Mouse (Mus musculus): ENCODE measurements around the gene Alox5.
"Not testable (repeated sequence)": the region's sequence is repeated elsewhere in the genome, so short reads cannot be mapped to it uniquely, and the experiment has no call there.

The Alox5 gene

GRCm38 (mm10) chr6:116460544-116461283 lies at the start of gene Alox5:
TSS of gene Alox5 (minus strand) at chr6:116461178.
- no peak for DNase-seq (ENCODE audit: low spot score in 2 of 2)

GRCm38 (mm10) chr6:116506302-116507003 lies 45.5 kb upstream of the Alox5 start, which contains the start of gene Olfr212:
TSS of gene Olfr212 (plus strand) at chr6:116506516.
- DNase-seq (ENCODE audit: low spot score in 2 of 2) = not testable (repeated sequence)

DNA sequence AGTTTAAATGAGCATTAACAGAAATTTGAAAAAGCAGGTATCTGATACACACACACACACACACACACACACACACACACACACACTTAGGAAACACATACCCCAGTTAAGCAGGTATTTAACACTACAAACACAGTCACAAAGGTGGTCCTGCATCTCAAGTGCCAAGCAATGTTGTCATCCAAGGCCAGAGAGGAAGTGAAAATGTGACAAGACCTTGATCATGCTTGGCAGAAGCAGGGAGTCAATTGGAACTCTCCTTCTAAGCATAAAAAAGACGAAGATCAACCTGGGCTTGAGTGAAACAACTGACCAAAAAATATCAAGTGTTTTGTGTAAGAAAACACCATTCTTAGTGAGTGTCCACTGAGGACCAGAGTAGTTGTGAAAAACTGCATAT lies 35.0 kb upstream of the Alox5 start:
- no peak for DNase-seq (ENCODE audit: low spot score in 2 of 2)

- DNase-seq (ENCODE audit: low spot score in 2 of 2) = no peak
Observed at GRCm38 (mm10) chr6:116493742-116494141, 32.8 kb upstream of the Alox5 start.

GRCm38 (mm10) chr6:116488791-116489190 lies 27.8 kb upstream of the Alox5 start, which contains the start of gene Olfr211:
TSS of gene Olfr211 (plus strand) at chr6:116489091.
- DNase-seq (ENCODE audit: low spot score in 2 of 2) = no peak

- DNase-seq (ENCODE audit: low spot score in 2 of 2) = no peak
Observed at GRCm38 (mm10) chr6:116486833-116487232, 25.9 kb upstream of the Alox5 start.

GRCm38 (mm10) chr6:116485081-116485480 lies 24.1 kb upstream of the Alox5 start:
- no peak for DNase-seq (ENCODE audit: low spot score in 2 of 2)

DNA sequence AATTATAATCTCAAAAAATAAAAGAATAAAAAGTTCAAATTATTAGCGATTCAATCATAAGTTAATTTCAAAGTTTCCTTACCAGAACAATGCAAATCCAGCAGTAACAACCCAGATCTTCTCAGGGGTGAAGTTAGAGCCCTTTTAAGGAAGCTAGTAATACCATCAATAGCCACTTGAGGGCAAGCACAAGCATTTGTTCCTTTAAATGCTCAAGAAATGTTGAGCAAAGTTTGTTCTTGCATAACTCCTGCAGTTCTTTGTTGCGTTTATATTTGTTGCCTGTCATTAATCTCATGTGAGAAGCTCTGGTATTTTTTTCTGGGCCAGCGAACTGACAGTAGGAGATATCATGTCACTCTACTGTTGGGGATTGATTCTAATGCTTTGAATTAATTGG lies 7.1 kb upstream of the Alox5 start:
- no peak for DNase-seq (ENCODE audit: low spot score in 2 of 2)

DNA sequence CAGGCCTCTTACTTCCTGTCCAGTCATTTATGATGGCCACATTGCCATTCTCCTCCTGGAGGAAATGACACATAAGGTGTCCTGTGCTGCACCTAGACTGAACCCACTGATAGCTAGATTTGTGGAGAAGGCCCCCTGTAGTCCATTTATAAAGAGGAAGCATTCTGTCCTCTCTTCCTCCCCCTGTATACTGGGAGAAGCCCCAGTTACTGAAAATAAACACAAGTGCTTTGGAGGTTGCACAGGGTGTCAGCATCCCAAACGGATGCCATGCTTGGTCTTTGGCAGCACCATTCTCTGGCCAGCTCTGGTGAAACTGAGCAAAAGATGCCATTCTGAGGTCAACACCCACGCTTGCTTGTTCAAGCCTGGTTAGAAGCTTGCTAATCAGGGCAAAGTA lies 1.7 kb downstream of the Alox5 start:
- DNase-seq (ENCODE audit: low spot score in 2 of 2) = no peak

DNA sequence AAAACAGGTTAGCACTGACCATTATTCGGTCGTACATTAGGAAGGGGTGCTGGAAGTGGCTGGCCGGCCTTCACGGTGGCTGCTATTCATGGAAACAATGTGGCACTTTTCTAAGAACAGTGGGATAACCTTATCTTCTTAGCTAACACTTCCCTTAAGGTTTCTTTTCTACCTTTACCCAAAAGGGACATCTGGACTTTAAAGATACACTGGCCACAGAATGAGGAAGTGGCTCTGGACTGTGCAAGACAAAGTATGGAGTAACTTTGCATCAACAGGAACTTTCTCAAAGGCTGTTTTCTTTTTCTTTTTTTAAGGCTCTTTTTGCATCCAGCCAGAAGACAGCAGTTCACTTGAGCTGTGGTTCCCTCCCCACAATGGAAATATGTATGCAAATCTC lies 2.2 kb downstream of the Alox5 start:
- no peak for DNase-seq (ENCODE audit: low spot score in 2 of 2)

DNA sequence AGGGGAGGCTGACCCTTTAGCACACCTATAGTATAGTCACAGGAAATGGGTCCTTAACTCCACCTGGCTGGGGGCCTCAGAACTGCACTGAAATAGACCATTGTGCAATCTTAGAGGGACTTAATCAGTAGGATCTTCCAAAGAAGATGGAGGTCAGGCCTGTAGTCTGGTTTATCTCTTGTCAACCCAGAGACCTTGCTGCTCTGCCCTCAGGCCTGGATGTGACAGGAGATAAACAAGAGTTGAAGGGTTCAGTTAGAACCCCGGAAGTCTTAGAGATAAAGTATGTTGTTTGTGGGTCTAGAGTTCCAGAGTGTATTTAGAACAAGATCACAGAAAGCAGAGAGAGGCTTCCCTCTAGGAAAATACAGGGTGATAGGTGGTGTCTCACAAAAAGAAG lies 4.5 kb downstream of the Alox5 start:
- DNase-seq (ENCODE audit: low spot score in 2 of 2) = no peak

- peak in 1 of 2 experiments; percentile 14 for DNase-seq (ENCODE audit: low spot score in 2 of 2)
Observed at GRCm38 (mm10) chr6:116455781-116456180, 5.2 kb downstream of the Alox5 start.

DNA sequence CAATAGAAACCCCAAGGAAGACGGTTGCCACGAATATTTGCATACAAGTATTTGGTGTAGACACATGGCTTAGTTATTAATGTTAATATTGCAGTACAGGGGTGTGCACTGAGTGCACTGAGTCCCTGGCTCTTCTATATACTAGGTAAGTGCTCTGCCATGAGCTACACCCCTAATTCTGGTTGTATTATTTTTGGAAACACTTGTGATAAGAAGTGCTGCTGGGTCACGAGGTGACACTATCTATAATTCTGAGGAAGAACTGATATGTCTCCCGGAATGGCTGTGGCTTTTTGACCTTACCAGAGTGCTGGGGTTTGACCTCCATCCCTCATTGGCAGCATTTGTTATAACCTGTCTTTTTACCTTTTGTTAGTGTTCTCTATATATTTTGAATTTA lies 20.1 kb downstream of the Alox5 start:
- DNase-seq (ENCODE audit: low spot score in 2 of 2) = no peak

DNA sequence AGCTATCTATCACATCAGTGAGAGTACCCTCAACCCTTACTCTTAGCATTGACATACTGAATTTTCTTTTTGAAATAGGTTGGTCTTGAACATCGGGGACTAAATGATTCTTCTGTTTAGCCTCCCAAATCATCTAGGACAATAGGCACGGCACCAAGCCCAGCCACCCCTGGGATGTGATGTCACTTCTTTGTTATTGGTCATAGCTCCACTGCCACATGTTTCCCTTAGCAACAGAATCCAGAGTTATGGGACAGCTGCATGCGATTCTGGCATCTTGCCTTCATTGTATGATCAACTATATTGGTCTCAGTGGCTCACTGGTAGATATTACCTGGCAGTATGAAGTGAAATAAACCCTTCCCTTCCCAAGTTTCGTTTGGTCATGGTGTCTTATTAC lies 20.5 kb downstream of the Alox5 start:
- no peak for DNase-seq (ENCODE audit: low spot score in 2 of 2)

GRCm38 (mm10) chr6:116439531-116439930 lies 21.4 kb downstream of the Alox5 start:
- DNase-seq (ENCODE audit: low spot score in 2 of 2) = no peak

DNA sequence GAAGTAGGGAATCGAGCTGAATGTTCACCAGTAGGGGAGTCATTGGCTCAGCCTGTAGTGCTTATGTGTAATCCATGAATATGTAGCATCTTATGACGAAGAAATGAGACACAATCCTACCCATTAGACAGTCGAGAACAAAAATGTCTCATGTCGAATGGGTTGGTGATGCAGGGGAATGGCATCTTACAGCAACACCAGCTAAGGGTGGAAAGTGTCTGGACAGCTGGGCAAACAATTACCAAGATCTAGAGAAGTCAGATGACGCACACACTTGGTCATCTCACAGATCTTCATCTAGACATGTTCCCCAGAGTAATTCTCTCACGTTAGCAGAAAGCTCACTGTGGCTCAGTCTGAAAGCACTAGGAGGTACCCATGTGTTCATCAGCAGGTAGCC lies 22.1 kb downstream of the Alox5 start:
- DNase-seq (ENCODE audit: low spot score in 2 of 2) = no peak

DNA sequence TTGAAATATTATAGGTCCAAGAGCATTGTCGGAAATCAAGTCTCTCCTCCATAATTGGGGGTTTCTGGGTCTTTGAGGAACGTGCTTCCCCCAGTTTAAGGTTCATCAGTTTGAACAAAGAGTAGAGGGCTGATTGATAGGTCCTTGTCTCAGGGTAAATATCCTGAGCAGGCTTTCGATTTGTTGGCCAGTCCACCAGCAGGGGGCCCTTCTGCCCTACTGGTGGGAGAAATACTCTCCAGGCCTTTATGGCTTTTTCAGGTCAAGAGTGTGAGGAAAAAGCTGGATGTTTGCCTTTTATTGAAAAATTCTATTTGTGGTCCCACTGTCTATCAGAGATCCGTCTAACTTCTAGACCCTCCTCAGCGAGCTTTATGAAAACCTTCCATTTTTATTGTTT lies 32.7 kb downstream of the Alox5 start:
- no peak for DNase-seq (ENCODE audit: low spot score in 2 of 2)

DNA sequence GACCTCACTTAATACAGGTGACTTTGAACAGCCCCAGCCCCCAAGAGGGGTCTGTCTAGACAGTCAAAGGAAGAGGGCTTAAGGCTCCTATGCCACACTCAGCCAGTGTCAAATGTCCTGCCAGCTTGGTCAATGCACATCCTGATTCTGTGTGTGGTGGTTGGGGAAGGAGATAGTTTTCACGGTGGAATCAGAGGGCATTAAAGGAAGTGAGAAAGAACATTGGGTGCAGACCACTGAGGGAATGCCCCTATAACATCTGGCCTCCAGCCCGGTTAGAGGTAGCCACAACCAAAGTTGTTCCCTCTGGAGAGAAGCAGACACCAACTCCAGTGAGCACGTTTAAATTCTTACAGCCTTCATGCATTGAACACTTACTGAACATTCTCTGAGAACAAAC lies 33.4 kb downstream of the Alox5 start:
- no peak for DNase-seq (ENCODE audit: low spot score in 2 of 2)

DNA sequence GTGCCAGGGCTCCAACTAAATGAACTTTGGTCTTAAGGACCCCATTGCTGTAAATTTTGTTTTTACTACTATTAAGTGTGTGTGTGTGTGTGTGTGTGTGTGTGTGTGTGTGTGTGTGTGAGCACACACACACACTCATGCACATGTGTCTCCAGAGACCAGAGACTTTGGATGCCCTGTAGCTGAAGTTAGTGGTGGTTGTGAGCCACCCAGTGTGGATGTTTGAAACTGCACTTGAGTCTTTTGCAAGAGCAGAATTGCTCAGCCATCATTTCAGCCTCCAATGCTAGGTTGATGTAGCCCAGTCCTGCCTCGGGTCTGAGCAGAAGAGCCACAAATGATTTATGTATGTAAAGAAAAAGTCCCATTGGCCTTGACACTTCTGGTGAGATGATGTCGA lies 37.3 kb downstream of the Alox5 start:
- no peak for DNase-seq (ENCODE audit: low spot score in 2 of 2)

DNA sequence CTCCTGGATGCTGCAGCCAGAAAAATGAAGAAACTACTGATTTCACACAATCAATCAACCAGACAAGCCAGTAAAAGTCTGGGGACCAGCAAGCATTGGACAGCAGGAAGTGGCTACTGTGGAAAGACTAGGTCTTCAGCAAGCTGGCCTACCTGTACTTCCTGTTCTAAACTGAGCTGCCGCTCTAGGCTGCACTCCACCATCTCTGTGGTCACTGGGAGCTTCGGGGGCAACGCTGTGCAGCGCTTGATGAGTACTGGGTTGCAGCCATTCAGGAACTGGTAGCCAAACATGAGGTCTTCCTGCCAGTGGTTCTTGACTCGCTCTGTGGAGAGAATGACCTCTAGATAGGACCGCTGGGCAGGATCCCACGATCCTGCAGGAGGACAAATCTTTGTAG lies 38.0 kb downstream of the Alox5 start:
- DNase-seq (ENCODE audit: low spot score in 2 of 2) = no peak

DNA sequence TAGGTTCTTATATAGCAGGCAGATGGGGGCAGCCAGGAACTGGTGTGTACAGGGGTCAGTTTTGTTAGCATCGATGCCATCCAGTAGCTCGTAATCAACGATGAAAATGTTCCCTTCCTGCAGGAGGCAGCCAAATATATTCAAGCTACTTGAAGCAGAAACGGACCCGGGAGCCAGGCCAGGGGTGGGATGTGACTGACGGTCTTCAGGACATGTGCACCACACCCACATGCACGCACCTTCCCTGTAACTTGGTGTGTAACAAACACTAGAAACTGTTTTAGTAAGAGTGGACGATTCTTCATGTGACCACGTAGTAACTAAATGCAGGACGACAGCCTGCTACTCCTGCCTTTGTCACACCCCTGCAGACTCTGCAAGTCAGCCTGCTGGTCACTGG lies 40.7 kb downstream of the Alox5 start:
- DNase-seq (ENCODE audit: low spot score in 2 of 2) = no peak

GRCm38 (mm10) chr6:116419699-116420098 lies 41.3 kb downstream of the Alox5 start:
- no peak for DNase-seq (ENCODE audit: low spot score in 2 of 2)

- no peak for DNase-seq (ENCODE audit: low spot score in 2 of 2)
Observed at GRCm38 (mm10) chr6:116418487-116418886, 42.5 kb downstream of the Alox5 start.

Measured in right cerebral cortex, postnatal 36 days (tissue).